Mouse (Mus musculus) G1E (cell line): ENCODE data around the gene Gng3.

Source experiments
- CTCF ChIP-seq: IDR thresholded peaks from 2 replicates; pipeline ENCODE4 v1.5.1; 2012; ENCODE audit warnings: low read depth, low read length, inconsistent platforms, mixed read lengths
- GATA1 ChIP-seq: IDR thresholded peaks from 2 replicates; pipeline ENCODE4 v1.6.1; 2012; ENCODE audit warnings: borderline replicate concordance, low read length, inconsistent platforms, mixed read lengths
- POLR2AphosphoS5 ChIP-seq: IDR thresholded peaks from 2 replicates; pipeline ENCODE4 v1.6.1; 2012; ENCODE audit warnings: low read depth, low read length, inconsistent platforms; ENCODE audit not compliant: insufficient replicate concordance
- TAL1 ChIP-seq: conservative IDR thresholded peaks from 2 replicates; pipeline ENCODE4 v1.6.1; 2012; ENCODE audit warnings: low read depth, low read length, inconsistent platforms, mixed read lengths

DNA sequence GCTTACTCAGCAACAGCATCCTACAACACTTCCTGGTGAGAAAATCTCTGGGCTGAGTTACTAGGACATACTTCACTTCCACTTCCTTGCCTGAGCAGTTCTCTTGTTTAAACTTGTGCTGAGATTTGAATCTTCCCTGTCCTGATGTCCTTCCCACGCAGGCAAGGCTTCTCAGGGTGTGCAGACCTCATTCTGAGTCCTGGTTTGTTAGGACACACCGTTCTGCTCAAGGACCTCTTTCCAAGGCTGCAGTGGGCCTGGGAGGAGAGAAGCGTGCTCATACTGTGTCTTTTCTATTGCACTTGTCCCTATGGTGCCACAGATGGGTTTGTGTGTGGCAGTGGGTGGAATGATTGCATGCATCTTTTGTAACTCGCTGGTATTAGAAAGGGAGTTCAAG lies 6.0 kb downstream of the Gng3 start:
- TF ChIP-seq CTCF (no peak), GATA1 (no peak), TAL1 (no peak), POLR2AphosphoS5 (no peak)
